Mouse (Mus musculus): Measurements from ENCODE around the gene Adgrg5.

- no peak for TF ChIP-seq POLR2A (IDR thresholded peaks at IDR 0.05; ENCODE audit: control insufficient read depth, extremely low read depth, insufficient read depth, low read length, poor library complexity)
- TF ChIP-seq CTCF (IDR thresholded peaks at IDR 0.05; ENCODE audit: borderline replicate concordance, control insufficient read depth, extremely low read depth, insufficient read depth, low read length, poor library complexity): no peak
Observed at GRCm38 (mm10) chr8:94953624-94954367, 30.3 kb downstream of the Adgrg5 start.

Measured in thymus, adult 2 months (tissue).